Mouse (Mus musculus): ENCODE measurements around the gene Coro1c.

- TF ChIP-seq CTCF (IDR thresholded peaks at IDR 0.05; ENCODE audit: borderline replicate concordance, control insufficient read depth, extremely low read depth, insufficient read depth, low read length, poor library complexity) (no peak), POLR2A (IDR thresholded peaks at IDR 0.05; ENCODE audit: control insufficient read depth, extremely low read depth, insufficient read depth, low read length, poor library complexity) (no peak)
These were observed 78.8 kb downstream of the Coro1c start for GRCm38 (mm10) chr5:113829566-113830291.

Measured in thymus, adult 2 months (tissue).